Mouse (Mus musculus): ENCODE measurements around the gene Lmtk2.

Lmtk2 gene

GRCm38 (mm10) chr5:144215992-144216391, 115.8 kb downstream of the Lmtk2 start:
- no peak for DNase-seq (ENCODE audit: low read depth, low spot score)

GRCm38 (mm10) chr5:144218061-144218460, 117.8 kb downstream of the Lmtk2 start:
- DNase-seq (ENCODE audit: low read depth, low spot score): no peak

- no peak for DNase-seq (ENCODE audit: low read depth, low spot score)
Observed at GRCm38 (mm10) chr5:144219306-144219705, 119.1 kb downstream of the Lmtk2 start.

DNA sequence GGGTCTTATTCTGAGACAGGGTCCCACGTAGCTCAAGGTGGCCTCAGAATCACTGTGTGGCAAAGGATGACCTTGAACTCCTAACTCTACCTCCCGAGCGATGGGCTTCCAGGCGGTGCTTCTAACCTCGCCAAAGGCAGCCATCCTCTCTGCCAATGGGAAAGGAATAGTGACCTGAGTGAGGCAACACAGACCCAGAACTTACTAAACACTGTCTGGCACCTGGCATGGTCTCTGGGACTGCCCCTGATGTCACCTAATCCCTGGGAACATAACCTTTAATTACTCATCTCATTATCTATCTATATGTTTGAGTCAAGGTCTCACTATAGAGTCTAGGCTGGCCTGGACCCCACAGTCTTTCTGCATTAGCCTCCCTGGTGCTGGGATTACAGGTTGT, 119.7 kb downstream of the Lmtk2 start:
- DNase-seq (ENCODE audit: low read depth, low spot score): no peak

DNA sequence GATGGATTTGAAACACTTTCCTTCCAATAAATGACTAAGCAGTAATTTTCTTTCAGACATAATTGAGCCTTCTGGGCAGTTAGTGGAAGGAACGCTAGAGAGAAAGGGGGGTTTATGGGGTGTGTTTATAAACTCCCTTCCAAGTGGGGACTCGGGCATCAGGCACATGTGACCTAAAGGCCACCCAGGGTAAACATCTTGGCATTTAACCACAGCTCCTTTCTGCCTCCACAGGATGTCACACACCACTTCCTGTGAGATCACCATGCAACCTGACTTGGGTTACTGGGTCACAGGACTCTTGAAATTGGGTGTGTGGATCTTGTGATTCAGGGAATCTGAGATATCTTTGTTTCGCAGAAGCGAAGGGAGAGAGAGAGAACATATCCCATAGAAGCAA, 121.1 kb downstream of the Lmtk2 start:
- no peak for DNase-seq (ENCODE audit: low read depth, low spot score)

GRCm38 (mm10) chr5:144222811-144223502, 122.7 kb downstream of the Lmtk2 start:
- DNase-seq (ENCODE audit: low read depth, low spot score): no peak

DNA sequence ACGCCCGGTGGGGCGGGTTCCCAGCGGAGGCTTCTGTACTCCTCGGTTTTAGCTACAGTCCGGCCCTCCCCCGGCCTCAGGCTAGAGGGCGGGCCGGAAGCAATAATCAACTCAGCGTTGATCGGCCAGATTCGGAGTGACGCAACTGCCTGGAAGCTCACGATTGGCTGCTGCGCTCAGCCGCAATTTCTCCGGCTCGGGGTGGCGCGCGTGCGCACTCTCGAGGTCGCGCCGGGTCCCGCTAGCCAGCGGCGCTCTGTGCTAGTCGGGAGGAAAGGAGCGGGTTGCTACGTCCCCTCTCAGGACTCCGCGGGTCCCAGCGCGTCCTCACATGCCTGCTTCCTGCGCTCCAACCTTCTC, 123.2 kb downstream of the Lmtk2 start, which contains the start of gene Tecpr1:
TSS of gene Tecpr1 (minus strand) at position 113 of the 360 bp plus-strand sequence.
- peak; percentile 76 for DNase-seq (ENCODE audit: low read depth, low spot score)

- DNase-seq (ENCODE audit: low read depth, low spot score): no peak
Observed at GRCm38 (mm10) chr5:144223899-144224816, 123.9 kb downstream of the Lmtk2 start.

DNA sequence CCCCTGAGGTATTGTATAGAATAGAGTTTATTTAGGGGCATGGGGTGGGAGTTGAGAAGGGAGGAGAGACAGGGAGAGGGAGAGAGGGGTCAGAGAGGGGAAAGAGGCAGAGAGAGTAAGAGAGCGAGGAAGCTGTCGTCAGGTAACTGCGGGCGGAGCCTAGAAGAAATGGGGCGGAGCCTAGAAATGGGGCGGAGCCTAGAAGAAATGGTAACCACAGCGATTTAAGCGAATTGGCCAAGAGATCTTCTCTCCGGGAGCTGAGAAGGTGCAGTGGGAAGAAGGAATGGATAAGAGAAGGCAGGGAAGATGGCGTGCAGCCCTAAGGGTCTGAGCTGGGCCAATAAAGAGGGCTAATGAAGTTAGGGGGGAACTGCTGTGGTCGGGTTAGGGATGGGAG, 126.0 kb downstream of the Lmtk2 start:
- DNase-seq (ENCODE audit: low read depth, low spot score): no peak

DNA sequence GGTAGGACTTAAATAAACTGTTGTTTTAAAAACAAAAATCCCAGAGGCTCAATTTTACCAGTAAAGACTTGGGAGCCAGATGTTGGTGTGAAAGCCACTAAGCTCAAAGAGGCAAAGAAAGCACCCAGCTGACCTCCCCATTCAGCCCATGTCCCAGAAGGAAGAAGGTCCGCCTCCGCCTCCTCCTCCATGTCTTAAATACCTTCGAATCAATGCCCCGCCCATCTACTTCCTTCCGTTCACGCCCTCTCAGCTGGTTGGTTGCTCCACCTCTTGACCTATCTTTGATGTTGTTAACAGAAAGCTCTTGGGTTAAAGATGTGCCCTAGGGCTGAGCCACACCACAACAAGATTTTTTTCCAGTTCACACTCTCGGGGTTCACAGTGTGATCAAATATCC, 130.0 kb downstream of the Lmtk2 start:
- no peak for DNase-seq (ENCODE audit: low read depth, low spot score)

DNA sequence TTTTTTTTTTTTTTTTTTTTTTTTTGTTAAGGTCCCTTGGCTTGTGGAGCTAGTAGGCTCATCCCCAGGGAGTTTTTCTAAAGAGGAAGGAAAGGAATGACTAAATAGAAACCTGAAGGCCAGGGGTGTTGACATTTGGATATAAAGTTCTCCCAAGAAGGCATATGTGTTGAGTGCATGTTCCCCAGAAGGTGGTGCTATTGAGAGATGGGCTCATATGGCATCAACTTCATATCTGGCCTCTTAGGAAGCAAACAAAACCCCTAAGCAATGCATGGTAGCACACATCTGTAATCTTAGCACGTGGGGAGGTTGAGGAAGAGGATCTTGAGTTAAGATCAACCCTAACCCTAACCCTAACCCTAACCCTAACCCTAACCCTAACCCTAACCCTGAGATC, 131.2 kb downstream of the Lmtk2 start:
- DNase-seq (ENCODE audit: low read depth, low spot score): no peak

GRCm38 (mm10) chr5:144232531-144232930, 132.3 kb downstream of the Lmtk2 start:
- no peak for DNase-seq (ENCODE audit: low read depth, low spot score)

DNA sequence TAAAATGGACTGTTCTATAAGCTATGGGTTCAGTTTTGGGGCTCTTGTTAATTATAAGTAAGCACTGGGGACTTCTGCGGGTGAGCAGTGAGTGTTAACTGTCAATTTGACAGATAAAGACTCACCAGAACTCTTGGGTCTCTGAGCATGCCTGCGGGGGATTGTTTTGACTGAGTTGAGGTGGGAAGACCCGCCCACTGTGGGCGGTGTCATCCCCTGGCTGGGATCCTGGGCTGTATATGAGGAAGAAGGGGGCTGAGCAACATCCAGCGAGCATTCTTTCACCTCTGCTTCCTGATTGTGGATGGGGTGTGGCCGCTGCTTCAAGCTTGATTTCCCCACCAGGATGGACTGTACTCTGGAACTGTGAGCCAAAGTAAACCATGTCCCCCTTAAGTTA, 134.0 kb downstream of the Lmtk2 start:
- no peak for DNase-seq (ENCODE audit: low read depth, low spot score)

GRCm38 (mm10) chr5:144234714-144235113, 134.5 kb downstream of the Lmtk2 start:
- DNase-seq (ENCODE audit: low read depth, low spot score): no peak

Data from c-Kit-negative CD71-positive TER-119-positive erythroid progenitor cells, embryonic 14.5 days (primary cell).